Mouse (Mus musculus): Measurements from ENCODE around the gene Evi2.

GRCm38 (mm10) chr11:79528601-79529000, 1.8 kb downstream of the Evi2 start:
- no peak for TF ChIP-seq POLR2A (IDR thresholded peaks at IDR 0.05; ENCODE audit: insufficient read depth, low read length)
- no peak for TF ChIP-seq CTCF (IDR thresholded peaks at IDR 0.05; ENCODE audit: low read depth, low read length)

All from ES-Bruce4 (cell line).